Mouse (Mus musculus) CD4-positive helper T cell, adult 2 months (primary cell): Measurements from ENCODE around the gene Htr7.
A peak's percentile ranks its signal among the peaks of the same experiment; 100 is the strongest.

Source experiments
- DNase-seq: peaks from one replicate; pipeline ENCODE4 v3.0.0-alpha.2; 2012; ENCODE audit warnings: low read depth, missing footprints, low spot score

The Htr7 gene

GRCm38 (mm10) chr19:36057231-36057811 is at the start of gene Htr7:
Gene Htr7 (minus strand): TSS chr19:36057507.
- no peak for DNase-seq

GRCm38 (mm10) chr19:36103909-36104308 is 46.6 kb upstream of the Htr7 start:
- DNase-seq = no peak

GRCm38 (mm10) chr19:36098916-36099315 is 41.6 kb upstream of the Htr7 start:
- DNase-seq = no peak

- no peak for DNase-seq
These were observed 41.0 kb upstream of the Htr7 start for GRCm38 (mm10) chr19:36098265-36098664.

GRCm38 (mm10) chr19:36097194-36097593 is 39.9 kb upstream of the Htr7 start:
- no peak for DNase-seq

- DNase-seq = peak; percentile 31
These were observed 33.5 kb upstream of the Htr7 start for GRCm38 (mm10) chr19:36090781-36091180.

- peak; percentile 91 for DNase-seq
These were observed 26.2 kb upstream of the Htr7 start, which contains the start of gene Rpp30 for GRCm38 (mm10) chr19:36083262-36084225. Gene Rpp30 (plus strand): TSS chr19:36083716.

- DNase-seq = peak; percentile 73
These were observed 25.4 kb upstream of the Htr7 start for GRCm38 (mm10) chr19:36082606-36083261.

GRCm38 (mm10) chr19:36062801-36063529 is 5.7 kb upstream of the Htr7 start:
- DNase-seq = no peak

- DNase-seq = no peak
These were observed 645 bp downstream of the Htr7 start for GRCm38 (mm10) chr19:36056502-36057221.

GRCm38 (mm10) chr19:36046046-36046445 is 11.3 kb downstream of the Htr7 start:
- no peak for DNase-seq

- no peak for DNase-seq
These were observed 42.5 kb downstream of the Htr7 start for GRCm38 (mm10) chr19:36014836-36015235.

- DNase-seq = no peak
These were observed 51.0 kb downstream of the Htr7 start for GRCm38 (mm10) chr19:36006277-36006676.

- DNase-seq = no peak
These were observed 52.3 kb downstream of the Htr7 start for GRCm38 (mm10) chr19:36004961-36005360.

GRCm38 (mm10) chr19:36002476-36003445 is 54.5 kb downstream of the Htr7 start:
- DNase-seq = no peak

GRCm38 (mm10) chr19:36001512-36001911 is 55.8 kb downstream of the Htr7 start:
- DNase-seq = no peak

- no peak for DNase-seq
These were observed 56.4 kb downstream of the Htr7 start for GRCm38 (mm10) chr19:36000955-36001354.

GRCm38 (mm10) chr19:35997384-35997783 is 59.9 kb downstream of the Htr7 start:
- DNase-seq = no peak

GRCm38 (mm10) chr19:35987461-35987860 is 69.8 kb downstream of the Htr7 start:
- DNase-seq = no peak

- DNase-seq = no peak
These were observed 82.6 kb downstream of the Htr7 start for GRCm38 (mm10) chr19:35974681-35975080.
